Mouse (Mus musculus) skeletal muscle tissue, adult 2 months (tissue): Measurements from ENCODE around the gene Acsf3.

ENCODE experiments used
- DNase-seq: peaks from one replicate; pipeline ENCODE4 v3.0.0-alpha.2; 2012; ENCODE audit warnings: low read depth, low spot score

Acsf3 gene

GRCm38 (mm10) chr8:122775285-122776155 lies at the start of gene Acsf3:
Acsf3 (plus strand) TSS chr8:122775486.
- peak; percentile 42 for DNase-seq

GRCm38 (mm10) chr8:122726789-122727188 lies 48.5 kb upstream of the Acsf3 start:
- no peak for DNase-seq

- no peak for DNase-seq
Measured at GRCm38 (mm10) chr8:122727412-122727811, 47.9 kb upstream of the Acsf3 start.

GRCm38 (mm10) chr8:122728630-122729029 lies 46.7 kb upstream of the Acsf3 start:
- no peak for DNase-seq

GRCm38 (mm10) chr8:122735110-122735509 lies 40.2 kb upstream of the Acsf3 start:
- DNase-seq, result no peak

- no peak for DNase-seq
Measured at GRCm38 (mm10) chr8:122735542-122736473, 39.5 kb upstream of the Acsf3 start.

GRCm38 (mm10) chr8:122736623-122737022 lies 38.7 kb upstream of the Acsf3 start:
- no peak for DNase-seq

GRCm38 (mm10) chr8:122737071-122737470 lies 38.2 kb upstream of the Acsf3 start:
- DNase-seq, result no peak

GRCm38 (mm10) chr8:122737886-122738285 lies 37.4 kb upstream of the Acsf3 start:
- no peak for DNase-seq

- no peak for DNase-seq
Measured at GRCm38 (mm10) chr8:122739102-122739725, 36.1 kb upstream of the Acsf3 start.

GRCm38 (mm10) chr8:122742471-122742870 lies 32.8 kb upstream of the Acsf3 start:
- DNase-seq, result no peak

GRCm38 (mm10) chr8:122745022-122745749 lies 30.1 kb upstream of the Acsf3 start:
- DNase-seq, result no peak

- DNase-seq, result no peak
Measured at GRCm38 (mm10) chr8:122745750-122746275, 29.5 kb upstream of the Acsf3 start.

GRCm38 (mm10) chr8:122746439-122746838 lies 28.8 kb upstream of the Acsf3 start:
- no peak for DNase-seq

- DNase-seq, result no peak
Measured at GRCm38 (mm10) chr8:122747825-122748224, 27.5 kb upstream of the Acsf3 start.

GRCm38 (mm10) chr8:122749333-122749958 lies 25.8 kb upstream of the Acsf3 start:
- no peak for DNase-seq

- DNase-seq, result no peak
Measured at GRCm38 (mm10) chr8:122751342-122751741, 23.9 kb upstream of the Acsf3 start.

GRCm38 (mm10) chr8:122752111-122752721 lies 23.1 kb upstream of the Acsf3 start:
- DNase-seq, result no peak

- DNase-seq, result no peak
Measured at GRCm38 (mm10) chr8:122758597-122758996, 16.7 kb upstream of the Acsf3 start.

- no peak for DNase-seq
Measured at GRCm38 (mm10) chr8:122760116-122760515, 15.2 kb upstream of the Acsf3 start.
